Mouse (Mus musculus): ENCODE measurements around the gene Ip6k2.

GRCm38 (mm10) chr9:108852976-108853375, 69.4 kb downstream of the Ip6k2 start, which contains the start of gene Slc26a6:
- TF ChIP-seq POLR2A (IDR thresholded peaks at IDR 0.05; ENCODE audit: insufficient read length, low read depth) (no peak), USF1 (IDR thresholded peaks at IDR 0.05; ENCODE audit: low read depth) (no peak), MYOG (IDR thresholded peaks at IDR 0.05; ENCODE audit: control insufficient read depth in 1 of 3, insufficient read depth in 1 of 3, insufficient read length in 2 of 3, low read depth in 2 of 3) (no peak)
